Mouse (Mus musculus) gastrocnemius, postnatal 10 days (tissue): ENCODE data around the gene Exoc3l2. TPM values are rescaled to one million over a fixed set of nuclear protein-coding genes. Genes with fewer than 3 reads are reported as not detected.
"Not testable (repeated sequence)": the region's sequence is repeated elsewhere in the genome, so short reads cannot be mapped to it uniquely, and the experiment has no call there.

ENCODE experiments used
- DNase-seq: peaks from one replicate; pipeline ENCODE4 v3.0.0; 2021; ENCODE audit warnings: mixed read lengths
- total RNA-seq, 2 experiments: library from RNA; stranded (reverse); gene quantifications; 2 replicates each; pipeline ENCODE4 v1.2.3; 2021

The Exoc3l2 gene
- total RNA-seq, 2 experiments from 2014 or later, result 0.59 to 0.86 TPM

- DNase-seq, result no peak
Observed at GRCm38 (mm10) chr7:19489525-19489924, 26.4 kb downstream of the Exoc3l2 start.

DNA sequence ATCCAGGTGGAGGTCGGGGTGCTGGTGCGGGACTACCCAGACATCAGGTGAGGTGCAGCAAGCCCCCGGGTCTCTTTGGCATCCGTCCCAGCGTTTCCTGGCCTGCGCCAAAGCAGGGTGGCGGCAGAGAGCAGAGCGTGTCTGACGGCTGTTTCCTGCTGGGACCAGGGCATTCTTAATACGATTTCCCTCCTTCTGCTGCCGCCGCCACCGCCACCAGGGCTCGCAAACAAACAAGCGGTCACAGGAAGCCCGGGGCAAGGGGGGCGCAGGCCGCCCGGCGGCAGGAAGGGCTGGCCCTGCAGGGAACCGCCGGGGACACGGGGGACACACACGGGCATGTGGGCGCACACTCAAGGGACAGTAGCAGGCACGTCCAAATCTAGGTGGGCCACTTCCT is 28.6 kb downstream of the Exoc3l2 start:
- DNase-seq, result peak; percentile 34

DNA sequence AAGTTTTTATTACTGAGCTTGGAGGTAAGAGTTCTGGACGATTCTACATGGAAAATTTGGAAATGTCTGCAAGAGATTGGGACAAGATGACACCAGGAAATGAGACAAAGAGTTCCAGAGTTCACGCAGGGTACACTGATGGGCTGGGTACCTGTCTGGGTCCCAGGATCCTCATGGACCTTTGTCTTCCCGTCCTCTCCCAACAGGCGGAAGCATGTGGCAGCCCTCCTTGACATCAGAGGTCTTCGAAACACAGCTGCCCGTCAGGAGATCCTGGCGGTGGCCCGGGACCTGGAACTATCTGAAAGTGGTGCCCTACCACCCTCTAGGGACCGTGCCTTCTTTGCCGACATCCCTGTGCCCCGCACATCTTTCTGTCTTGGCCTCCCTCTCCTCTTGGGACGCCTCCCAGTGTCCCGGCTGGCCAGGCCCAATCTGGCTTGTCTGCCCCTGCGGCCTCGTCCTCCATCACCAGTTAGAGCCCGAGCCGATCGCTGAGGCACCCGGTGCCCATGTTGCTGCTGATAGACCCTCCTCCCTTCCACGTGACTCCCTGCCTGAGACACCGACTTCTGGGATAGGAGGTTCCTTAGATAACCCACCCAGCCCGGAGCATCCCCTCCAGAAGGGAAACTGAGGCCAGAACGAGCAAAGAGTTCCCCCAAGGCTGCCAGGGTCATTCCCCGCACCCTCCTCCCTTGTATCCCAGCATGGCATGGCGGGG is 31.8 kb downstream of the Exoc3l2 start:
- DNase-seq, result no peak

GRCm38 (mm10) chr7:19495521-19496213 is 32.5 kb downstream of the Exoc3l2 start:
- DNase-seq, result peak; percentile 49

DNA sequence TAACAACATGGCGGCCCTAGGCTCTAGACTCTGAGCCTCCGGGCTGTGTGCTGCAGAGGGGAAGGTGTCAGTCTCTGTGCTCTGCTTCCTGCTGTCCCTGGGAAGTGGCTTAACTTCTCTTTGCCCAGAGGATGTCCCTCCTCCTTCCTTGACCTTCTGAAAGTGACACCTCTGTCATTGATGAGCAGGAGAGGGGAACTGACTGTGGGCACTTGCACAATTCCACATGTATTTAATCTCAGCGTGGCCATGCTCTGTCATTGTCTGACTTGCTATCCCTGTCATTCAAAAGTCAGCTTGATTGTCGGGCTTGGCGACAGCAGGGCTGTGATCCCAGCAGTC is 33.1 kb downstream of the Exoc3l2 start:
- no peak for DNase-seq

DNA sequence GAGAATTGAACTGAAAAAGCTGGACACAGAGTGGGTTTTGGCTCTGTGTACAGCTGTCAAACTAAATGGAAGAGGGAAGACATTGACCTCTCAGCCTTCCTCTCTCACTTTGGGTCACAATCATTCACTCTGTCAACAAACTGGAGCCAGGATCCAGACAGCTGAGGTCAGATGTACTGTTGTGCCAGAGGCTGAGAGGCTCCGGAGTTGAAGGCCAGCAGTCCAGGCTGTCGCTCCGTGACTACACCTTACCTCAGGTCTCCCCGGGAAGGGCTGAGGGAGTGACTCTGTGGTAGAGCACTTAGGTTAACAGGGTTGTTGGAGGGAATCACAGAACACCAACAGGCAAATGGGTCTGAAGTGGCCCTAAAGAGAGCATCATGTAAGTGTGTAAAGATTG is 35.2 kb downstream of the Exoc3l2 start:
- DNase-seq, result no peak

- no peak for DNase-seq
Observed at GRCm38 (mm10) chr7:19500420-19501363, 37.6 kb downstream of the Exoc3l2 start.

GRCm38 (mm10) chr7:19501658-19502057 is 38.5 kb downstream of the Exoc3l2 start:
- DNase-seq, result no peak

- peak; percentile 43 for DNase-seq
Observed at GRCm38 (mm10) chr7:19503481-19504068, 40.4 kb downstream of the Exoc3l2 start.

DNA sequence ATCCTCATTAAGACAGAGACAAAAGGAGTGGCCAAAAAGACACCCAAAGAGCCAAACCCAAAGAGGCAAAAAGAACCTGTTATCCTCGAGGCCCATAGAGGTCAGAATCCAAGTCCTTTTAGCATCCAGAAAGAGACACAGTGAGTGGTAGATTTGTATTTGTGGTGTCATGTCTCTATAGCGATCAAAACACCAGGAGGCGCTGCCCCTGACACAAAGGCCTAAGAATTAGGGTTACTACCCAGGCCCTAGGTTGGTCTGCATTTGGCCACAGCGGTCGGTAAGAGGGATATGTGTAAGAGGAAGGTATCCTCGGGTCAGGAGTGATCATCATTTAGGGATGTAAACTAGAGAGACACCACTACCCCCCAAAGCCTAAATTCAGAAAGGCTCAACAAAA is 43.2 kb downstream of the Exoc3l2 start:
- no peak for DNase-seq

- peak; percentile 61 for DNase-seq
Observed at GRCm38 (mm10) chr7:19506969-19507611, 44.0 kb downstream of the Exoc3l2 start.

- DNase-seq, result no peak
Observed at GRCm38 (mm10) chr7:19507612-19507981, 44.5 kb downstream of the Exoc3l2 start.

DNA sequence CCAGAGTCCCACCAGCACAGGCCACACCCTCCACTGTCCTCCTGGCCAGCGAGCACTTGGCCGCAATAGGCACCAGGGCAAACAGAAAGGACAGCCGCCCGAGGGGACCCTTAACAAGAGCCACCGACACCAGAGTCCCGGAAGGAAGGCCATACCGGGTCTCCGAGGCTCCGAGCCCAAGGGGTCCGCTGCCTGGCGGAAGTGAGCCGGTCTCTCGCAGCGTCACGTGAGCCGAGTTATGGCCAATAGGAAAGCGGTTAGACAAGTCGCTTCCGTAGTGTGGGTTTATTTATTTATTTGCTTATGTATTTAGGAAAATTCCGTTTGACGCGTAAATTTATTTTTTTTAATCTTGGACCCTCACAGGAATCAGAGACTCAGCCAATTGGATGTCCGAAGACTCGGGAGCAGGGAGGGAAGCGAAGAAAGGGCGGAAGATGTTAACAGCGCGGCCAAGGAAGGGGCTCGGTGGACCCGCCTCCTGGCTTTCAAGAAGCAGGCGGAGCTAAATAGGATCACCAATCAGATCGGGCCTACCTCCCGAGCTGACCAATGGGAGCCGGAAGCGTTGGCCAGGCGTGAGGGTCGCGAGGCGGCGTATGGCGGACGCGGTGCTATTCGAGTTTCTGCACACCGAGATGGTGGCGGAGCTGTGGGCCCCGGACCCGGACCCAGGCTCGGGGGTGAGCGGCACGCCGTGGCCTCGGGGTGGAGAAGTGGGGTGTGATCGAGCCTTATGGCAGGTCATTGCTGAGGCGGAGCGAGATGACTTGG is 45.2 kb downstream of the Exoc3l2 start, which contains the start of the genes Bloc1s3 and Trappc6a:
Bloc1s3 (minus strand) TSS at position 218 of the 774 bp plus-strand sequence.
Trappc6a (plus strand) TSS at position 246 of the 774 bp plus-strand sequence.
- DNase-seq, result peak; percentile 85

DNA sequence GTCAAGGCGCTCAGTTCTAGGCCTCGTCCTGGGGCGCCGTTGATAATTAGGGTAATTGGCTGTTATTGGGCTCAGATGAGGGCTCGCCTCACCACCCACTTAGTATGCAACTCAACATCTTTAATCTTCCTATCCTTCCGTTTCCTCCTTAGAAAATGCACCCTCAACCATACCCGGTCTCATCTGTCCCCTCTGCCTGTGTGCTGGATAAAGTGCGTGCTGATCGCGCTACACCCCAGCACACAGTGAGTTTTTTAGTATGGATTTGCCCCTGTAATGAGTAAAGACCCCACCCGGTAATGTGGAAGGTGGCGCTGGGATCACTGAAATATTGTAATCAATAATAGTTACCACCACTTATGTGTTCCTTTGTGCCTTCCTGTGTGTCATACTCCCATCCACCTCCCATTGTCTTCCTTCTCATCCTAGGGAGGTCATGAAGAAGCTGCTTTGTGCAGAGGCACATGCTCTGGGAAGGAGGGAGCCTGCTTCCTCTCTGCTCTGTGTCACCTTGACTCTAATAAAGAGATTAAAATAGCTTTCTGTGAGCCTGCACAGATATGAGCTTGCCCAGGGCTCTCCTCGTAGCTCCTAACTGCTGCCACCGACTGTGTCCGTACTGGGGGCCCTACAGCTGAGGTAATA is 45.9 kb downstream of the Exoc3l2 start:
- no peak for DNase-seq

DNA sequence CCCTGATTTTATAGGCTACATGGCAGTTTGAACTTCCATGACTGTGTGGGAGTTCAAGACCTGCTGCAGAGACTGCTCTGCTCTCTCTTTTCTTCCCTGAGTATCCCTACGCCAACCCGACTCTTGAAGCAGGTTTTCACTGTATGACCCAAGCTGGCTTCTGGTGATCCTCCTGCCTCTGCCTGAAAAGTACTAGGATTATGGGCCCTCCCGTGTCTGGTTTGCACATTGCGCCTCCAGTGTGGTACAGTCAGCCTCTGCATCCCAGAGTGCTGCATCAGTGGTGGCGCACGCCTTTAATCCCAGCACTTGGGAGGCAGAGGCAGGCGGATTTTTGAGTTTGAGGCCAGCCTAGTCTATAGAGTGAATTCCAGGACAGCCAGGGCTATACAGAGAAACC is 46.7 kb downstream of the Exoc3l2 start:
- DNase-seq, result no peak

- not testable (repeated sequence) for DNase-seq
Observed at GRCm38 (mm10) chr7:19511934-19512333, 48.8 kb downstream of the Exoc3l2 start.

DNA sequence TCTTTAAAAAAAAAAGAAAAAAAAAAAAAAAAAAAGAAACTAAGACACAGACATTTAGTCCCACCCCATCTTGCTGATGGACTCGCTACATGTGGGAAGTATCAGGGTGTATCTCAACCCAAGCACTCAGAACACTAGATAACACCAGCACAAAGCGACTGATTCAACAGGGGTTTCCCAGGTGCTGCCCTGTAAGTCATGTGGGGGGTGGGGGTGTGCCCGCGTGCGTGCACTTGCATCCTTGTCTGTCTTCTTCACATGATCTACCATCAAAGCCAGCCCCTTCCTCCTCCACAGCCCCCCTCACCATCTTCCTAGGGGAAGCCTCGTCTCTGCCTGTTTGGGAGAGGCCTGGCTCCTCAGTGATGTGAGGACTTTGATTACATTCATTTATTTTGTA is 49.2 kb downstream of the Exoc3l2 start:
- no peak for DNase-seq

DNA sequence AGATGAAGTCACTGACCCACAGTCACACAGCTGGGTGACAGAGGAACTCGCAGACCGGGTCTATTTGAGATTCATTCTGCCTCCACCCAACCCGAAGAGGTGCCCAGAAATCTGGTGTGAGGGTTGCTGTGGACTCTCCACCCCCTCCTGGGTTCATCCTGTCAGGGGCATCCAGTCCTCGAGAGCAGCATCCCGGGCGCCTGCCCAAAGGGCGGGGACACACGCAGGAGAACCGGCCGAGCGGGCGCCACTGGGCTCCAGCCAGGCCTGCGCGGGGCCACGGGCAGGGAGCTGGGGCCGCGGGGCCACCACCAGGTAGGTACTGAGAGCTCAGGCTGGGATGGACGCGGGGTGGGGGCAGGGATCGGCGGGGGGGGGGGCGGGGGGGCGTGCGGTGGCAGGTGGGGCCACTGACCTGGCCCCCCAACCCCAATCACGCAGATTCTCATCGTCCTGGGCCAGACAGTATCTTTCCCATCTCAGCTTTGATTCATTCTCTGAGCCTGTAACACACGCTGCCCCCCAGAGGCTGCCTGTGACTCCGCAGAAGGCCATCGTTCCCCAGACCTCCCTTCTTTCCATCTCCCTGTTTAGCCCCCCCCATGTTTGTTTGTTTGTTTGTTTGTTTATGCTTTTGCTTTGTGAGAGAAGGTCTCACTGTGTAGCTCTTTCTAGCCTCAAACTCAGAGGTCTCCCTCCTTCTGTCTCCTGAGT is 54.7 kb downstream of the Exoc3l2 start, which contains the start of gene Nkpd1:
Nkpd1 (plus strand) TSS at position 187 of the 714 bp plus-strand sequence.
- no peak for DNase-seq

DNA sequence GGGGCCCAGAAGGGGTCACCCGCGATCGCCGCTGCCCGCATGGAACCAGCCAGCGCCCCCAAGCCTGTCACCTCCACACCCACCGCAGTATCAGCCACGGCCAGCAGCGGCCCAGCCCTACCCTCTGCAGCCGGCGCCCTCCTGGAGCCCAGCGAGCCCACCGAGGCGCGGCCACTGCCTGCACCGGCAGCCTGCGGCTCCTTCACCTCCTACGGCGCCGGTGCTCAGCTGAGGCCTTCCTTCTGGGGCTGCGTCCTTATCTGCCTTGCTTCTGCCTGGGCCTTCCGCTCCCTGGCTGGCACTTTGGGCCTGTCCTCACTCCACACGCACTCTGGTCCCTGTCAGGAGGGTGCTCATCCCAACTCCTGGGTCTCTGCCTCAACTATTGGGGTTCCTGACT is 56.9 kb downstream of the Exoc3l2 start:
- no peak for DNase-seq
